8 mouse cellular contexts compared by ENCODE assay signal in genomic region chr8:70506328-70507026, GRCm38 (mm10). TPM values are rescaled to one million over a fixed set of nuclear protein-coding genes. Genes with fewer than 3 reads are reported as not detected.
DNase-seq lines count a peak whose midpoint lies in the region; ATAC-seq lines count a peak whose summit lies in the region.

Gene Rex1bd, minus strand, starts transcription at chr8:70506752.

- H3K4me2 ChIP-seq in embryonic facial prominence, embryonic 14.5 days (ENCODE audit: low read depth, low read length): peak within 1 kb of the TSS; percentile 63
- H3K4me2 ChIP-seq in kidney, embryonic 14.5 days (replicated peaks; ENCODE audit: low read depth, low read length): peak within 1 kb of the TSS; percentile 80
- peak within 1 kb of the TSS; percentile 81 for H3K4me2 ChIP-seq in limb, embryonic 15.5 days

- ATAC-seq in embryonic facial prominence, embryonic 14.5 days (ENCODE audit: low read depth): peak; percentile 86
- peak; percentile 88 for ATAC-seq in kidney, embryonic 14.5 days (ENCODE audit: low FRiP score, low TSS enrichment)
- ATAC-seq in limb, embryonic 15.5 days (ENCODE audit: insufficient number of reproducible peaks, low FRiP score, low TSS enrichment, low read depth): peak; percentile 86

- WGBS in embryonic facial prominence, embryonic 14.5 days: 2% methylated on average over 31 of the region's 40 CpGs
- WGBS in kidney, embryonic 14.5 days: 3% methylated on average over 39 of the region's 40 CpGs
- WGBS in limb, embryonic 15.5 days: 2% methylated on average over 40 of the region's 40 CpGs

- H3K9me3 ChIP-seq in embryonic facial prominence, embryonic 14.5 days (ENCODE audit: control insufficient read depth, low read length): no peaks in the 10 kb centered on the region
- H3K9me3 ChIP-seq in kidney, embryonic 14.5 days (ENCODE audit: control insufficient read depth, low read length): no peaks in the 10 kb centered on the region
- H3K9me3 ChIP-seq in limb, embryonic 15.5 days: no peaks in the 10 kb centered on the region

- H3K27me3 ChIP-seq in embryonic facial prominence, embryonic 14.5 days (replicated peaks; ENCODE audit: control insufficient read depth, insufficient read depth, low read length): peaks cover 19% of the 10 kb centered on the region
- peaks cover 25% of the 10 kb centered on the region for H3K27me3 ChIP-seq in kidney, embryonic 14.5 days (ENCODE audit: control insufficient read depth, insufficient read depth, low read length)
- H3K27me3 ChIP-seq in limb, embryonic 15.5 days: peaks cover 14% of the 10 kb centered on the region

- H3K27ac ChIP-seq in embryonic facial prominence, embryonic 14.5 days (replicated peaks; ENCODE audit: low read depth, low read length): peak within 1 kb of the TSS; percentile 87
- H3K27ac ChIP-seq in kidney, embryonic 14.5 days (ENCODE audit: low read depth, low read length): peak within 1 kb of the TSS; percentile 87
- H3K27ac ChIP-seq in limb, embryonic 15.5 days: peak within 1 kb of the TSS; percentile 96

- peaks cover 35% of the 10 kb centered on the region for H3K4me1 ChIP-seq in embryonic facial prominence, embryonic 14.5 days (ENCODE audit: control insufficient read depth, insufficient read depth, low read length)
- H3K4me1 ChIP-seq in kidney, embryonic 14.5 days (ENCODE audit: control insufficient read depth, insufficient read depth, low read length): peaks cover 34% of the 10 kb centered on the region
- peaks cover 63% of the 10 kb centered on the region for H3K4me1 ChIP-seq in limb, embryonic 15.5 days

- H3K9ac ChIP-seq in embryonic facial prominence, embryonic 14.5 days (ENCODE audit: low read depth, low read length): peak within 1 kb of the TSS; percentile 81
- H3K9ac ChIP-seq in kidney, embryonic 14.5 days (ENCODE audit: low read depth, low read length): peak within 1 kb of the TSS; percentile 90
- H3K9ac ChIP-seq in limb, embryonic 15.5 days: peak within 1 kb of the TSS; percentile 82

- DNase-seq in 3T3-L1 (ENCODE audit: low read depth, low spot score): peak; percentile 98
- peak; percentile 82 to 91 for DNase-seq in adrenal gland, postnatal 4 days (ENCODE audit: low spot score in 2 of 2)
- peak; percentile 97 for DNase-seq in embryonic facial prominence, embryonic 14.5 days (ENCODE audit: low spot score)
- DNase-seq in heart, adult 8-10 months (ENCODE audit: low spot score): peak; percentile 88
- peak; percentile 76 to 83 for DNase-seq in monocyte, adult 2 months (ENCODE audit: low read depth in 1 of 2, low spot score in 2 of 2)
- DNase-seq in spleen, postnatal 36 days (ENCODE audit: low spot score in 2 of 2): peak; percentile 94 to 95

- peak within 1 kb of the TSS; percentile 59 for H3K4me3 ChIP-seq in embryonic facial prominence, embryonic 14.5 days (ENCODE audit: low read depth, low read length)
- H3K4me3 ChIP-seq in kidney, embryonic 14.5 days (ENCODE audit: low read length): peak within 1 kb of the TSS; percentile 77
- H3K4me3 ChIP-seq in limb, embryonic 15.5 days: peak within 1 kb of the TSS; percentile 76

- H3K36me3 ChIP-seq in embryonic facial prominence, embryonic 14.5 days (ENCODE audit: control insufficient read depth, insufficient read depth, low read length): peaks cover 30% of the 10 kb centered on the region
- H3K36me3 ChIP-seq in kidney, embryonic 14.5 days (ENCODE audit: control insufficient read depth, insufficient read depth, low read length): peaks cover 27% of the 10 kb centered on the region
- peaks cover 22% of the 10 kb centered on the region for H3K36me3 ChIP-seq in limb, embryonic 15.5 days

RNA-seq across cellular contexts. Expression of gene Rex1bd, which starts in this region (rescaled TPM):
- total RNA-seq in adrenal gland, postnatal 4 days (2021): 100 to 1,000 TPM; 105 to 109 TPM
- 144 and 148 TPM in 2 replicates for polyA plus RNA-seq in embryonic facial prominence, embryonic 14.5 days (2014; fragmentation: Nextera tagmentation; extraction: Ambion mirVana)
- total RNA-seq in heart, adult 8-10 months (2022): 100 to 1,000 TPM; 118 to 133 (median 124) TPM
- 129 and 151 TPM in 2 replicates for polyA plus RNA-seq in kidney, embryonic 14.5 days (2014; fragmentation: Nextera tagmentation; extraction: Ambion mirVana)
- 136 and 149 TPM in 2 replicates for polyA plus RNA-seq in limb, embryonic 15.5 days (2015; fragmentation: Nextera tagmentation; extraction: Ambion mirVana)

Comparison
In these comparisons a context has a peak if more than half of its experiments do, and no peak if none do; other contexts are left out.
1. Peak in every context shown above with its lines: DNase-seq, ATAC-seq, H3K4me3 ChIP-seq and H3K27ac ChIP-seq.